Mouse (Mus musculus): Measurements from ENCODE around the gene Pcna.

- no peak for TF ChIP-seq CTCF (IDR thresholded peaks at IDR 0.05; ENCODE audit: control insufficient read depth, insufficient read depth, low read length)
- no peak for TF ChIP-seq POLR2A (IDR thresholded peaks at IDR 0.05; ENCODE audit: borderline replicate concordance, control insufficient read depth, low read depth, low read length)
These were observed 12.1 kb upstream of the Pcna start for GRCm38 (mm10) chr2:132265196-132265595.
